Mouse (Mus musculus): Measurements from ENCODE around the gene Uts2b. TPM values are rescaled to one million over a fixed set of nuclear protein-coding genes. Genes with fewer than 3 reads are reported as not detected.

The Uts2b gene
- total and polyA plus RNA-seq, 3 experiments, result not detected

DNA sequence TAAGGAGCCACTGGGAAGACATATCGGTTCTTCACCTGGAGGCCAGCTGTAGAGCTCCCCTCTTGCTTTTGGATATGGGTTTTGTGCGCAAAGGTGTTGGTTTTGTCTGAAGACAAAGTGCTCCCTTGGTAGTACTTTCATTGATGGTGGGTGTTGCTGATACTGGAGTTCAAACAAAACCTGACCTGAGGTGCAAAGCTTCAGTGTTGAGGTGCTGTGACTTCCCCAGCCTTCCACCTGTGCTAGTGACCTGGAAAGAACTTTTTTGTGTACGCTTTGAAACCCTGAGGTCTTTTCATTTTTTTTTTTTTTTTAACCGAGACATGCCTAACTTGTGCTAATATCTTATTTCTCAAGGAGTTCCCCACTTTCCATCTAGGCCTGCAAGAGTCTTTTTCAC lies 20.3 kb upstream of the Uts2b start:
- Histone ChIP-seq H3K27ac (ENCODE audit: control insufficient read depth, low read depth, low read length) (no peak overlapping the region), H3K4me1 (ENCODE audit: control insufficient read depth in 1 of 2, insufficient read depth in 2 of 2, low read length in 2 of 2) (peaks cover 3 to 14% of the 10 kb centered on the region in 2 experiments; a peak in 2 of 4 replicates), H3K4me3 (ENCODE audit: control insufficient read depth in 1 of 2, insufficient read depth in 1 of 2, low read depth in 2 of 2, low read length in 2 of 2) (no peak overlapping the region), H3K27me3 (ENCODE audit: control insufficient read depth in 1 of 2, insufficient read depth in 2 of 2, low read length in 2 of 2) (no peaks in the 10 kb centered on the region), H3K9ac (ENCODE audit: control insufficient read depth, low read depth, low read length, poor library complexity, severe bottlenecking) (no peak overlapping the region), H3K79me2 (ENCODE audit: control insufficient read depth, insufficient read depth, low read length, poor library complexity) (peaks cover 25% of the 10 kb centered on the region), H3K9me3 (replicated peaks; ENCODE audit: insufficient read depth, low read length) (no peaks in the 10 kb centered on the region), H3K36me3 (ENCODE audit: control insufficient read depth in 1 of 2, insufficient read depth in 2 of 2, low read length in 2 of 2) (peaks cover 0 to 20% of the 10 kb centered on the region in 2 experiments; a peak in 3 of 4 replicates)
- TF ChIP-seq POLR2AphosphoS2 (IDR thresholded peaks at IDR 0.05; ENCODE audit: low read length) (no peak), USF1 (IDR thresholded peaks at IDR 0.05; ENCODE audit: low read depth, low read length) (no peak), CHD1 (IDR thresholded peaks at IDR 0.05; ENCODE audit: low read depth, low read length) (no peak), MXI1 (IDR thresholded peaks at IDR 0.05; ENCODE audit: low read depth, low read length) (no peak), UBTF (IDR thresholded peaks at IDR 0.05; ENCODE audit: borderline replicate concordance, insufficient read depth, low read depth, low read length) (no peak), GABPA (IDR thresholded peaks at IDR 0.05; ENCODE audit: low read depth, low read length) (no peak), MAZ (IDR thresholded peaks at IDR 0.05; ENCODE audit: low read depth, low read length) (no peak), MYC (IDR thresholded peaks at IDR 0.05; ENCODE audit: low read depth, low read length) (no peak), ZC3H11A (IDR thresholded peaks at IDR 0.05; ENCODE audit: low read depth, low read length) (no peak), SMC3 (IDR thresholded peaks at IDR 0.05; ENCODE audit: low read depth, low read length) (no peak)
- DNase-seq (ENCODE audit: low read depth, low spot score), result no peak

DNA sequence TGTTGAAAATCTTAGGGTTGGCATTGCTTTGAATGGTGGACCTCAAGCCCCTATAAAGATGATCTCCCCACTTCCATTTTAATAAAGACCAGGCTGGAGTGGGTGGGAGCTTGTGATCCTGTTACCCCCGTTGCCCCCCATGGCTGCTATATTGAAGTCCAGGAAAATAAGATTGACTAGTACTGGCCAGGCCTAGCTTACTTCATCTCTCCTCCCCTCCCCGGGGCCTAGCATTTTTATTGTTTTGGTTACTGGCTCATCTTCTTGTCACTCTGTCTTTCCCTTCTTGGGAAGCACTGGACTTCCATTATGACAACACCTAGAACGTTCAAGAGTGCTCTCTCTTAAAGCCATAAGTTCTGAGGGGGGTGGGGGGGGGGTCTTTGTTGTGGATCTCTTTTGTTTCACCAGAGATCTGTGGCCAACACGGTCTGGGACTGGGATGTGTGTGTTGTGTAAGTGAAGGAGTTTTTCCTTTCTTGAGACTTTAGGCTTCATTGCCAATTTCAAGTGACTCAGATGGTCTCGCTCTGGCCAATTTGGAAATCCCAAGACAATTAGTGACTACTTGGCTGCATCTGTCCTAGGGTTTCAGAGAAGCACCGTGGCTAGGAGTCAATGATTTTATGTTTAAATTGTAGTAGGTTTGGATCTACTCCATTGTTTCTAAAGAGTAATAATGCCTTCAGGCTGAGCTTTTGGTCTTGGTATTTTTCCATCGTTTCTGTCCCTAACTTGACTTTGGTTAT lies 19.7 kb upstream of the Uts2b start:
- peak; percentile 40 for DNase-seq (ENCODE audit: low read depth, low spot score)
- peaks cover 0 to 11% of the 10 kb centered on the region in 2 experiments; a peak in 1 of 4 replicates for H3K4me1 ChIP-seq (ENCODE audit: control insufficient read depth in 1 of 2, insufficient read depth in 2 of 2, low read length in 2 of 2)
- no peak overlapping the region; the same call in 1 of the 2 replicates for H3K27ac ChIP-seq (ENCODE audit: control insufficient read depth, low read depth, low read length)

More for the DNA sequence above, 19.7 kb upstream of the Uts2b start:
- peak overlapping the region; percentile 92 for H3K9ac ChIP-seq (ENCODE audit: control insufficient read depth, low read depth, low read length, poor library complexity, severe bottlenecking)
- H3K36me3 ChIP-seq (ENCODE audit: control insufficient read depth in 1 of 2, insufficient read depth in 2 of 2, low read length in 2 of 2), result peaks cover 0 to 14% of the 10 kb centered on the region in 2 experiments; a peak in 3 of 4 replicates
- peak overlapping the region; percentile 82 to 96 for H3K4me3 ChIP-seq (ENCODE audit: control insufficient read depth in 1 of 2, insufficient read depth in 1 of 2, low read depth in 2 of 2, low read length in 2 of 2)
- H3K27me3 ChIP-seq (ENCODE audit: control insufficient read depth in 1 of 2, insufficient read depth in 2 of 2, low read length in 2 of 2), result no peaks in the 10 kb centered on the region
- TF ChIP-seq SMC3 (IDR thresholded peaks at IDR 0.05; ENCODE audit: low read depth, low read length) (no peak), POLR2AphosphoS2 (IDR thresholded peaks at IDR 0.05; ENCODE audit: low read length) (no peak), MEF2A (IDR thresholded peaks at IDR 0.05; ENCODE audit: extremely low read depth, insufficient replicate concordance, low read depth, low read length, poor library complexity, severe bottlenecking) (no peak), ETS1 (IDR thresholded peaks at IDR 0.05; ENCODE audit: low read depth, low read length) (no peak), E2F4 (IDR thresholded peaks at IDR 0.05; ENCODE audit: borderline replicate concordance, low read depth, low read length) (no peak), CHD1 (IDR thresholded peaks at IDR 0.05; ENCODE audit: low read depth, low read length) (no peak), POLR2AphosphoS5 (IDR thresholded peaks at IDR 0.05; ENCODE audit: borderline replicate concordance, low read depth, low read length) (no peak), HCFC1 (IDR thresholded peaks at IDR 0.05; ENCODE audit: low read depth, low read length) (no peak), MXI1 (IDR thresholded peaks at IDR 0.05; ENCODE audit: low read depth, low read length) (no peak), NELFE (IDR thresholded peaks at IDR 0.05; ENCODE audit: low read depth, low read length) (no peak), MYB (IDR thresholded peaks at IDR 0.05; ENCODE audit: low read depth, low read length) (no peak), KAT2A (conservative IDR thresholded peaks at IDR 0.05; ENCODE audit: low read depth, low read length) (no peak), GATA1 (IDR thresholded peaks at IDR 0.05; ENCODE audit: low read depth, low read length) (no peak), ZKSCAN1 (IDR thresholded peaks at IDR 0.05; ENCODE audit: low read depth, low read length) (no peak), ELF1 (IDR thresholded peaks at IDR 0.05; ENCODE audit: low read depth, low read length) (no peak), RAD21 (IDR thresholded peaks at IDR 0.05; ENCODE audit: low read depth, low read length) (no peak), CHD2 (IDR thresholded peaks at IDR 0.05; ENCODE audit: low read length) (no peak)
- H3K9me3 ChIP-seq (replicated peaks; ENCODE audit: insufficient read depth, low read length), result no peaks in the 10 kb centered on the region
- H3K79me2 ChIP-seq (ENCODE audit: control insufficient read depth, insufficient read depth, low read length, poor library complexity), result peaks cover 25% of the 10 kb centered on the region

Measured in MEL (cell line).